Mouse (Mus musculus): ENCODE data around the gene Leo1. TPM values are rescaled to one million over a fixed set of nuclear protein-coding genes. Genes with fewer than 3 reads are reported as not detected.

Leo1 gene
- total and polyA plus RNA-seq, 3 experiments: 43.1 to 60.7 (median 49.9) TPM

- H3K79me2 ChIP-seq (replicated peaks; ENCODE audit: control insufficient read depth, extremely low read depth, insufficient read depth, poor library complexity, severe bottlenecking): peaks cover 87% of the 10 kb centered on the region
- no peak for DNase-seq (ENCODE audit: extremely low read depth)
- H3K27me3 ChIP-seq (replicated peaks): no peaks in the 10 kb centered on the region
- no peak overlapping the region for H3K27ac ChIP-seq (ENCODE audit: insufficient read depth, low read depth)
- H3K36me3 ChIP-seq (replicated peaks in 1 of 2; ENCODE audit: control insufficient read depth in 1 of 2, insufficient read depth in 1 of 2, low read length in 1 of 2): peaks cover 4 to 36% of the 10 kb centered on the region in 2 experiments
- TF ChIP-seq TCF12 (IDR thresholded peaks at IDR 0.05; ENCODE audit: low read depth, low read length) (no peak), CHD1 (IDR thresholded peaks at IDR 0.05; ENCODE audit: low read depth, low read length) (no peak)
- dilution Hi-C loops (cut with MboI; ENCODE audit: extremely low pct_ligation_motif_present, extremely low pct_unique_long_range_greater_than_20kb, low sequenced_read_pairs): no loop called here
- H3K9ac ChIP-seq (ENCODE audit: insufficient read depth, low read depth): no peak overlapping the region
- no peaks in the 10 kb centered on the region for H3K9me3 ChIP-seq (replicated peaks; ENCODE audit: low read length)
- in situ Hi-C loops (cut with MboI; ENCODE audit: low pct_ligation_motif_present, low pct_unique_long_range_greater_than_20kb, low sequenced_read_pairs): no loop called here
- H3K4me1 ChIP-seq (ENCODE audit: control insufficient read depth in 1 of 2, insufficient read depth in 2 of 2): peaks cover 3 to 65% of the 10 kb centered on the region in 2 experiments
- no peak overlapping the region for H3K4me3 ChIP-seq (replicated peaks in 1 of 3; ENCODE audit: low read depth in 2 of 3, low read length in 2 of 3, poor library complexity in 1 of 3)
- H3K4me2 ChIP-seq (ENCODE audit: insufficient read depth, low read depth, poor library complexity, severe bottlenecking): no peak overlapping the region
Measured at GRCm38 (mm10) chr9:75403520-75403919, 37.8 kb upstream of the Leo1 start.

GRCm38 (mm10) chr9:75406121-75406520, 35.2 kb upstream of the Leo1 start:
- DNase-seq (ENCODE audit: extremely low read depth): no peak
- Histone ChIP-seq H3K27me3 (replicated peaks) (no peaks in the 10 kb centered on the region), H3K4me1 (ENCODE audit: control insufficient read depth in 1 of 2, insufficient read depth in 2 of 2) (peaks cover 3 to 61% of the 10 kb centered on the region in 2 experiments), H3K4me2 (ENCODE audit: insufficient read depth, low read depth, poor library complexity, severe bottlenecking) (peak overlapping the region; percentile 50; the same call in 1 of the 2 replicates), H3K27ac (ENCODE audit: insufficient read depth, low read depth) (no peak overlapping the region), H3K9me3 (replicated peaks; ENCODE audit: low read length) (no peaks in the 10 kb centered on the region), H3K9ac (ENCODE audit: insufficient read depth, low read depth) (no peak overlapping the region), H3K36me3 (replicated peaks in 1 of 2; ENCODE audit: control insufficient read depth in 1 of 2, insufficient read depth in 1 of 2, low read length in 1 of 2) (peaks cover 0 to 19% of the 10 kb centered on the region in 2 experiments), H3K4me3 (replicated peaks in 1 of 3; ENCODE audit: low read depth in 2 of 3, low read length in 2 of 3, poor library complexity in 1 of 3) (no peak overlapping the region), H3K79me2 (replicated peaks; ENCODE audit: control insufficient read depth, extremely low read depth, insufficient read depth, poor library complexity, severe bottlenecking) (peaks cover 74% of the 10 kb centered on the region)
- dilution Hi-C loops (cut with MboI; ENCODE audit: extremely low pct_ligation_motif_present, extremely low pct_unique_long_range_greater_than_20kb, low sequenced_read_pairs) (no loop called here), in situ Hi-C loops (cut with MboI; ENCODE audit: low pct_ligation_motif_present, low pct_unique_long_range_greater_than_20kb, low sequenced_read_pairs) (no loop called here)
- TF ChIP-seq BHLHE40 (IDR thresholded peaks at IDR 0.05; ENCODE audit: low read depth, low read length): no peak
- no peak for TF ChIP-seq TBP (conservative IDR thresholded peaks at IDR 0.05; ENCODE audit: low read depth, low read length)
- TF ChIP-seq NELFE (IDR thresholded peaks at IDR 0.05; ENCODE audit: low read depth, low read length): no peak

GRCm38 (mm10) chr9:75407803-75408202, 33.5 kb upstream of the Leo1 start:
- Histone ChIP-seq H3K27me3 (replicated peaks) (no peaks in the 10 kb centered on the region), H3K4me3 (replicated peaks in 1 of 3; ENCODE audit: low read depth in 2 of 3, low read length in 2 of 3, poor library complexity in 1 of 3) (peak overlapping the region; percentile 16 to 88 (median 83)), H3K36me3 (replicated peaks in 1 of 2; ENCODE audit: control insufficient read depth in 1 of 2, insufficient read depth in 1 of 2, low read length in 1 of 2) (peaks cover 0 to 15% of the 10 kb centered on the region in 2 experiments), H3K4me1 (ENCODE audit: control insufficient read depth in 1 of 2, insufficient read depth in 2 of 2) (peaks cover 0 to 59% of the 10 kb centered on the region in 2 experiments; a peak in 3 of 4 replicates), H3K4me2 (ENCODE audit: insufficient read depth, low read depth, poor library complexity, severe bottlenecking) (peak overlapping the region; percentile 71), H3K79me2 (replicated peaks; ENCODE audit: control insufficient read depth, extremely low read depth, insufficient read depth, poor library complexity, severe bottlenecking) (peaks cover 59% of the 10 kb centered on the region), H3K9me3 (replicated peaks; ENCODE audit: low read length) (no peaks in the 10 kb centered on the region), H3K9ac (ENCODE audit: insufficient read depth, low read depth) (peak overlapping the region; percentile 87; the same call in 1 of the 2 replicates), H3K27ac (ENCODE audit: insufficient read depth, low read depth) (no peak overlapping the region)
- peak; percentile 84 for DNase-seq (ENCODE audit: extremely low read depth)
- in situ Hi-C loops (cut with MboI; ENCODE audit: low pct_ligation_motif_present, low pct_unique_long_range_greater_than_20kb, low sequenced_read_pairs): no loop called here
- TF ChIP-seq ZMIZ1 (IDR thresholded peaks at IDR 0.05; ENCODE audit: low read depth, low read length) (no peak), JUND (conservative IDR thresholded peaks at IDR 0.05; ENCODE audit: low read depth, low read length) (peak; percentile 83), BHLHE40 (IDR thresholded peaks at IDR 0.05; ENCODE audit: low read depth, low read length) (0 out of 2 replicates have a peak, but pooled peaks have one; percentile 21), MAX (IDR thresholded peaks at IDR 0.05; ENCODE audit: low read length) (no peak), NELFE (IDR thresholded peaks at IDR 0.05; ENCODE audit: low read depth, low read length) (peak; percentile 57; the same call in 1 of the 2 replicates), MYC (IDR thresholded peaks at IDR 0.05; ENCODE audit: low read depth, low read length) (no peak), POLR2AphosphoS2 (IDR thresholded peaks at IDR 0.05; ENCODE audit: low read depth, low read length) (peak; percentile 58; the same call in 1 of the 2 replicates), CHD2 (IDR thresholded peaks at IDR 0.05; ENCODE audit: low read length) (no peak), JUN (IDR thresholded peaks at IDR 0.05; ENCODE audit: insufficient read depth, low read depth, low read length) (peak; percentile 78), TCF12 (IDR thresholded peaks at IDR 0.05; ENCODE audit: low read depth, low read length) (peak; percentile 40; the same call in 1 of the 2 replicates), MEF2A (IDR thresholded peaks at IDR 0.05; ENCODE audit: borderline replicate concordance, low read depth, low read length) (peak; percentile 53; the same call in 1 of the 2 replicates), MAFK (IDR thresholded peaks at IDR 0.05; ENCODE audit: insufficient replicate concordance, low read length) (peak; percentile 88; the same call in 1 of the 2 replicates), IRF4 (IDR thresholded peaks at IDR 0.05; ENCODE audit: low read depth, low read length) (peak; percentile 66), NRF1 (IDR thresholded peaks at IDR 0.05; ENCODE audit: low read depth, low read length) (no peak), POLR2A (IDR thresholded peaks at IDR 0.05; ENCODE audit: low read depth, low read length) (peak; percentile 70), ZNF384 (IDR thresholded peaks at IDR 0.05; ENCODE audit: low read depth, low read length) (peak; percentile 97), E2F4 (IDR thresholded peaks at IDR 0.05; ENCODE audit: insufficient replicate concordance, low read depth, low read length) (peak; percentile 51; the same call in 1 of the 2 replicates), TBP (conservative IDR thresholded peaks at IDR 0.05; ENCODE audit: low read depth, low read length) (no peak; the same call in none of the 2 replicates), HCFC1 (IDR thresholded peaks at IDR 0.05; ENCODE audit: low read depth, low read length) (0 out of 2 replicates have a peak, but pooled peaks have one; percentile 27), EP300 (IDR thresholded peaks at IDR 0.05; ENCODE audit: low read length) (peak; percentile 58), MAZ (IDR thresholded peaks at IDR 0.05; ENCODE audit: low read depth, low read length) (no peak), ETS1 (conservative IDR thresholded peaks at IDR 0.05; ENCODE audit: low read depth, low read length) (peak; percentile 54)
- dilution Hi-C loops (cut with MboI; ENCODE audit: extremely low pct_ligation_motif_present, extremely low pct_unique_long_range_greater_than_20kb, low sequenced_read_pairs): no loop called here
